In the genomic region with DNA sequence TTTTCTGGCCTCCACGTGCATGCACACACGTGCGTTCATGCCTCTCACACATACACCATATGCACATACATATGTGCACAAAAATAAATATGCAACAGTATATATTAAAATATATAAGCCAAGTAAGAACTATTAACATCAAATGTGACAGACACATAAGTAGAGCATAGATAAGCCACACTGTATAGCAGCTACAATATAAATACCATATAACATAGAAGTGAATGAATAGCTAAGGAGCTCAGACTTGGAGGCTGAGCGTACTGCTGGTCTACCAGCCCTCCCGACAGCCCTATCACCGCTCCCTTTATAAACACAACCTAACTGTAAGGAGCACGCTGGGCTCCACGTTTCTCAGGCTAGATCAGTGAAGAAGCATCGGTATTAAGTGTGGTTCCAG, we compare ENCODE assay signal across 18 mouse cellular contexts.
"Had no signal": no experiment of that assay in that cellular context is flagged by ENCODE, and none has a peak within 500 bp of the region (broad histone marks: within the 10 kb centered on the region; RNA-seq: fewer than 3 reads in every experiment).

No protein-coding gene starts in this region.

- H3K9ac ChIP-seq: limb, embryonic 12.5 days; limb, embryonic 15.5 days; liver, embryonic 14.5 days; liver, postnatal 0 days; lung, embryonic 14.5 days; midbrain, embryonic 13.5 days had no signal

- H3K9me3 ChIP-seq: limb, embryonic 12.5 days; limb, embryonic 15.5 days had no signal

- H3K36me3 ChIP-seq: limb, embryonic 12.5 days; limb, embryonic 15.5 days; midbrain, embryonic 13.5 days had no signal

- H3K27me3 ChIP-seq: limb, embryonic 12.5 days; limb, embryonic 15.5 days; midbrain, embryonic 13.5 days had no signal

- H3K27ac ChIP-seq: kidney, postnatal 0 days; layer of hippocampus, adult 2 months; left cerebral cortex, adult 2 months; limb, embryonic 12.5 days; limb, embryonic 15.5 days; liver, embryonic 14.5 days; macrophage; midbrain, embryonic 13.5 days had no signal

- DNase-seq: kidney, adult 2 months; kidney, postnatal 25 days; layer of hippocampus, adult 9-11 months; left cerebral cortex, postnatal 4 days; liver, postnatal 0 days; lung, embryonic 14.5 days; thymus, postnatal 25 days had no signal

- ATAC-seq: liver, postnatal 0 days; lung, postnatal 0 days; midbrain, embryonic 13.5 days; midbrain, embryonic 16.5 days had no signal

- H3K4me3 ChIP-seq: layer of hippocampus, adult 2 months; left cerebral cortex, adult 2 months; limb, embryonic 12.5 days; limb, embryonic 15.5 days; midbrain, embryonic 13.5 days had no signal

- H3K4me1 ChIP-seq: midbrain, embryonic 13.5 days had no signal

- H3K4me2 ChIP-seq: limb, embryonic 12.5 days; limb, embryonic 15.5 days; liver, embryonic 11.5 days; lung, embryonic 14.5 days; midbrain, embryonic 13.5 days had no signal
